Mouse (Mus musculus): Measurements from ENCODE around the gene Znrd1as.

Gene Znrd1as

DNA sequence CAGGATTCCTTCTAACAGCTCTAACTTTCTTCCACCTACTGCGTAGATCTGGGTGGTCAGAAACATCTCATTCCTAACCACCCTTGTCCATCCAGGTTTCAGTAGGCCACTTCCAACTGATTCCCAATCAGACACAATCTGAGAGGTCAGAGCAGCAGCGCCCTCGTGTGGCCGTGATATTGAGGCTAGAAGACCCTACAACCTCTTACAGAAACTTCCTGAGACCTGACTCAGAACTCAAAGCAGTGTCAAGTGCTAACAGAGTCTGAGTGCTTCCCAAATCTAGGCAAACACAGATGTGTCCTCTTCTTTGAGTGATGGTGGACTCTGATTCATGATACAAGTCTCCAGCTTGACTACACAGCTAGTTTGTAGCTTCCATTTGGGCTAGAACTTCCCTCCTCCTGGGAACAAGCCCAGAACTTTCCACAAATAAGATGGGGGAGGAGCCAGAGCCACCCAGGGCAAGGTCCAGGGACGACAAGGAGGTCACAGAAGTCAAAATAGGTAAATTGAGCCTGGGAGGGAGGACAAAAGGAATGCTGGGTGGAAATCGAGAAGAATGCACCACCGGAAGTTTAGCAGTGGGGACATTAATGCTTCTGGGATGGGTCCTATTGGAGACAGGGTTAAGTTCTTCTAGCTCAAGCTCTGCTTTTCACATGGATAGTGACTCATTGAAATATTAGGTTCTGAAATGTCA lies 38.8 kb downstream of the Znrd1as start:
- DNase-seq = peak; percentile 75 to 79

DNA sequence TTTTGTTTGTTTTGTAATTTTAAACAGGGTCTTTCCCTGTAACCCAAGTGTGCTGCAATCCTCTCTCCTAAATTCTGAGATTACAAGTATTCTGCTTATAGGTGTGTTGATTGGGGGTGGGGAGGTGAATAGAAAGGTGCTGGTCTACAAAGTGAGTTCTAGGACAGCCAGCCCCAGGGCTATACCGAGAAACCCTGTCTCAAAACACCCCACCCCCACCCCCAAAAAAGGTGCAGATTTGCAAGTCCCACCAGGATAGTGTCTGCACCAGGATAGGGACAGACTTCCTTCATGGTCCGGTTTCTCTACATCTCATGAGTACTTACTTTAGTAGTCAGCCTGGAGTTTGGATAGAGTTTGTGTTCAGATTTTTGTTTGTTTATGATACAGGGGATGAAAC lies 40.1 kb downstream of the Znrd1as start:
- DNase-seq = no peak

DNA sequence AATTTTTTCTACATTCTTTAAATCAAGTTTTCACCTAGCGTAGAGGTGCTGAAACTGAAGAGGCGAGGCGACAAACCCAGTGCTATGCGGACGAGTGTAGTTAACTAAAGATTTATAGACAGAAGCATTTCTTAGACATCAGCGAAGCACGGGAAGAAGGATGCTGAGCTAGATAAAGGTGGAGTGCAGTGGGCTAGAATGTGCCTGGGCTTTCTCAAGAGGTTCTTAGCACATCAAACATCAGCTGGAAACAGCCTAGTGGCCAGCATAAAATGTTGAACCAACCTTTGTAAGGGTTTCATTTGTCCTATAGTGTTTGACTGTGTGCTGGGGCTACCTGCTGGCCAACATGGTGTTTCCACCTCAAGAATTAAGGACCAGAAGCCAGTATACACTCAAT lies 42.5 kb downstream of the Znrd1as start, which contains the start of gene Zfp57:
Gene Zfp57, plus strand, starts transcription at position 301 of the 400 bp plus-strand sequence.
- no peak for DNase-seq

DNA sequence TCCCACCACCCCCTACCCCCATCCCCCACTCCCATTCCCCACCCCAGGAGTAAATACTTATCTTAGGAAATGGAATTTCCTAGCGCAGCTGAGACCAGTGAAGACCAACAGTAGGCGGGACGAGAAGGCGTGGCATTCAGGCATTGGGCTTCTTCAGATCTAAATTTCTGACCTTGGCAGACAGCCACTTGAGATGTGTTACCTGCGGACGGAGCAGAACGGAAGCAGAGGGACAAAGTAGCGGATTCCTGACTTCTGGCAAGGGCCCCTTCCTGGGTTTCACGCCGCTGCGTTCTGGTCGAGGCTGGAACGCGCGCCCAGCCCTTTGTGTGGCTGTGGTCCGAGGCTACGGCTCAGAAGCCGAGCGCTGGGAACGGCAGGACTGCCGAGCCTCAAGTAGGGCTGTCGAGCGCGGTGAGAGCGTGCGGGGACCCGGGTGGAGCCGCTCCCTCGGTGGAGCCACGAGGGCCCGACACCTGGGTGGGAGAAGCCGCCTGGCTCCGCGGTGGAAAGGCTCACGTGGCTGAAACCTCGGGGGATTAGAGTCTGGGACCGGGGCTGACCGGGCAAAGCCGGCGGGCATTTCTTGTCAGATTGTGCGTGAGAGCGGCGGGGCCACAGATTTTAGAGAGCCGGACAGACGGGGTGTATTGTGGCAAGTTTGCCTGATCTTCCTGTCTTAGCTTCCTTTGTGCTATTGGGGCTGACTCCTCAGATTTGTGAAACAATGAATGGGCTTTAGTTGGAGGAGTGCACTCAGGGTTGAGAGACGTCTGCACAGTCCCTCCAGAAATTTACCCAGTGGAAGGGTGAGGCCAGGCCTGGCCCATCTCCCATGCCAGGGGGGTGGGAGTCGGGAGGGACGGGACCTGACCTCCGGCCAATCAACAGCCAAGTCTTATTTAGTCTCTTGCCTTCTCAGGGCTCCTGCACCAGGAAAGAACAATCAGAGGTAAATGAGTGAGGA lies 44.3 kb downstream of the Znrd1as start:
- peak; percentile 28 to 35 for DNase-seq

DNA sequence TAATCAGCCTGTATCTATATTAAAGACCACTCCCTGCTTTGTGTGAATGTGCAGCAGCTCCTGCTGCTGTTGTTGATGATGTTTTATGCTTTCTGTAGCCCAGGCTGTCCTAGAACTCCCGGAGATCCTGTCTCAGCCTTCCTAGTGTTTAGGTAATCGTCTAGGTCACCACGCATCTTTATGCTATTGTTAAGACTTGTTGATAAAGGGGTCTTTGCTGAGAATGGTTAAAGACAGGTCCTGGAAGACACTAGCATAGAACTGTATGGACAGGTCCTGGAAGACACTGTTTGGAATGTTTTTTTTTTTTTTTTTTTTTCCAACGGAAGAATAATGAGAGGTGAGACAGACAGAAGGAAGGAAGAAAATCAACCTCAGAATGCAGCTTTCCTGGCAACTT lies 45.0 kb downstream of the Znrd1as start:
- DNase-seq = no peak

DNA sequence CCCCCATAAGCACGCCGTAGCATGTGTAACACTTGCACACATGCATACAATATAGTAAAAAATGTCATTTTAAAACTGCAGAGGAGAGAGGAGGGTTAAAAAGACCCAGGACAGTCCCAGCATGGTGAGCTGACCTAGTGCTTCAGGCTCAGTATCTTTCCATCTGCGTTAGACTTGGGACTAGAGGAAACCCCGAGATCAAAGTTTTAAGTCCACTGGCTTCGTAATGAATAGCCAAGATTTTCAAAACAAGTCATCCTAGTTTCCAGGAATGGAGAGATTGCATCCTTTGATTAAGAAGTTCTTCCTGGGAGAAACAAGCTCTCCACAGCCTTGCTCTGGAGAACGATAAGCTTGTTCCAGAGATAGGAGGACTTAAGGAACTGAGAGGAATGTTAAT lies 49.8 kb downstream of the Znrd1as start:
- DNase-seq = no peak

DNA sequence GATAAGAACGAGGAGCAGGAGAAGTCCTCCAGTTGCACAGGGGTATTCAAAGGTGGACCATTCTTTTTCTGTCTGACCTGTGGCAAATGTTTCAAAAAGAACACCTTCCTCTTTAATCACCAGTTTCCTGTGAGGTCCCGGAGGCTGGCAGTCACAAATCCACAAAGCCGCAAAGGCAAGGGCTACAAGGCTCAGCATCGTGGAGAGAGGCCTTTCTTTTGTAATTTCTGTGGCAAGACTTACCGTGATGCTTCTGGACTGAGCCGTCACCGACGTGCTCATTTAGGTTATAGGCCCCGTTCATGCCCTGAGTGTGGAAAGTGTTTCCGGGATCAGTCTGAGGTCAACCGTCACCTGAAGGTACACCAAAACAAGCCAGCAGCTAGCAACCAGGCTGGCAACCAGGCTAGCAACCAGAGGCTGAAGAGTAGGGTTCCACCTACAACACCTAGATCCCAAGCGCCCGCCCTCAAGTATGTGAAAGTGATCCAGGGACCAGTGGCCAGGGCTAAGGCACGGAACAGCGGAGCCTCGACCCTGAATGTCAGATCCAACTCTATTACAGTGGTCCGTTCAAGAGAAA lies 51.2 kb downstream of the Znrd1as start:
- no peak for DNase-seq

DNA sequence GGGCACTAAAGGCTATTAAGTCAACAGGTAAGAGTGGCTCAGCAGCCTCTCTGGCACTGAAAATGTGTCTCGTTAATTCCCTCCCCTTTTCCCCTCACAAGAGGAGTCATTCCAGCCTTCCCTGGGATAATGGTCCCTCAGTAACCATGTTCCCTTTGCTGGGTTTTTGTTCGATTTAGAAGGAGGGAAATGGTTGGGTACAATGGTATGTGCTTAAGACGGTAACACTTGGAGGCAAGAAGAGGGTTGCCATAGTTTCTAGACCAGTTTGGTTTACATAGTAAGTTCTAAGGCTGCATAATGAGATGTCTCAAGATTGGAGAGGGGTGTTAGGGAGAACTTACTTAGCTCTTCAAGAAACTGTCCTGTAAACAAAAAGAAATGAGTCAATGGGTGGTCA lies 53.3 kb downstream of the Znrd1as start:
- no peak for DNase-seq

DNA sequence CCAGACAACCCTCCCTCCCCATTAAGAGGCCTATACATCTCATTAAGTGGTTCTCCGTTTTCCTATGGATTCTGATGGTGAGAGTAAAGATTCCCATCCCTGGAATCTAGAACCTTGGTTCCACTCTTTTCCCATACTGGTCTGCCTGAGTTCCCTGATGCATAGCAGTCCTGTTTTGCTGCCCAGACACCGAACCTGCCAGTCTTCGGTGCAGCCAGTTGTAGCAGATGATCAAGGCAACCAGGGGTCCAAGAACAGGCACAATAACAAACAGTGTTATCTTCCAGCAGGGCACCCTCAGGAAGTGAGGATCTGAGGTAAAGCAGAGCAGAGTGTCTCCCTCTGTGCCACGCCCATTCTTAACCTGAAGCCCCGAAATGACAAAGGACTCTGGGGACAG lies 53.7 kb downstream of the Znrd1as start:
- no peak for DNase-seq
